Mouse (Mus musculus): Measurements from ENCODE around the gene Plod2.

DNA sequence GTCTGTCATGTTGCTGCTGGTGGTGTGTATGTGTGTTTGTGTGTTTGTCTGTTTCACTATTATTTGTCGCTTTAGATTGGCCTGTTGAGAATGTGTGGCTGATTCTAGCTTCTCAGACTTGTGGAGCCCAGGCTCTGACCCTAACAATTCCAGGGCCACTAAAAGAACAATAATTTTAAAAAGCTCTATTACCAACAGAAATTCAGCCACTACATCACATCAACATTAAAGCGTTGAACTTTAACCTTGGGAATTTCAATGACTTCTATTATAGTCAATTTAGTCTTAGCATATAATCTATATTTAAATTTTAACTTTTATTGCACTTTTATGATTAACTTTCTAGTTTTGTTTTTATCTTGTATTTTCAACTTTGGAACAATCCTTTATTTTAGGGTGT is 74.4 kb downstream of the Plod2 start:
- no peak for TF ChIP-seq CTCF (IDR thresholded peaks at IDR 0.05 in 2 of 3, conservative IDR thresholded peaks at IDR 0.05 in 1 of 3; ENCODE audit: control insufficient read depth in 1 of 3, insufficient read depth in 1 of 3, low read depth in 2 of 3, low read length in 3 of 3, poor library complexity in 1 of 3, severe bottlenecking in 1 of 3)
- TF ChIP-seq TCF12 (IDR thresholded peaks at IDR 0.05; ENCODE audit: low read depth, low read length) = no peak
- no peak for TF ChIP-seq ZMIZ1 (IDR thresholded peaks at IDR 0.05; ENCODE audit: low read depth, low read length)
- TF ChIP-seq POLR2A (IDR thresholded peaks at IDR 0.05; ENCODE audit: control insufficient read depth in 1 of 2, insufficient read depth in 1 of 2, low read depth in 1 of 2, low read length in 2 of 2, poor library complexity in 1 of 2) = no peak
- TF ChIP-seq EP300 (IDR thresholded peaks at IDR 0.05; ENCODE audit: low read depth in 1 of 2, low read length in 2 of 2) = no peak
- TF ChIP-seq USF2 (IDR thresholded peaks at IDR 0.05; ENCODE audit: borderline replicate concordance in 1 of 2, insufficient read depth in 1 of 2, low read depth in 1 of 2, low read length in 2 of 2) = no peak
